Mouse (Mus musculus) midbrain, embryonic 14.5 days (tissue): ENCODE measurements around the gene Srsf1. TPM values are rescaled to one million over a fixed set of nuclear protein-coding genes. Genes with fewer than 3 reads are reported as not detected.

Experiments
- ATAC-seq: fragments of 200-750 bp; cut with Nextera tagmentation; 2 replicates; pipeline ENCODE4 v1.8.0; 2017; ENCODE audit warnings: moderate number of reproducible peaks, moderate library complexity; ENCODE audit not compliant: low FRiP score, low TSS enrichment
- DNase-seq: peaks from one replicate; pipeline ENCODE4 v3.0.0-alpha.2; 2015
- H3K27ac ChIP-seq: fragments of 300-500 bp; sonication (generic); replicated peaks from 2 replicates; pipeline ENCODE4 v1.5.1; 2014; ENCODE audit warnings: mild to moderate bottlenecking, low read depth, low read length, moderate library complexity
- H3K27me3 ChIP-seq: fragments of 300-500 bp; sonication (generic); 2 replicates; pipeline ENCODE4 v1.6.1; 2014; ENCODE audit warnings: low read length, control low read depth, mixed read lengths; ENCODE audit not compliant: control insufficient read depth, insufficient read depth
- H3K36me3 ChIP-seq: fragments of 300-500 bp; sonication (generic); 2 replicates; pipeline ENCODE4 v1.6.1; 2014; ENCODE audit warnings: low read length, control low read depth; ENCODE audit not compliant: control insufficient read depth, insufficient read depth
- H3K4me1 ChIP-seq: fragments of 300-500 bp; sonication (generic); 2 replicates; pipeline ENCODE4 v1.6.1; 2014; ENCODE audit warnings: mild to moderate bottlenecking, antibody characterized with exemption, low read length, control low read depth; ENCODE audit not compliant: control insufficient read depth, insufficient read depth
- H3K4me2 ChIP-seq: fragments of 300-500 bp; sonication (generic); 2 replicates; pipeline ENCODE4 v1.6.1; 2014; ENCODE audit warnings: mild to moderate bottlenecking, low read length, moderate library complexity
- H3K4me3 ChIP-seq: fragments of 300-500 bp; sonication (generic); replicated peaks from 2 replicates; pipeline ENCODE4 v1.5.1; 2014; ENCODE audit warnings: low read depth, low read length
- H3K9ac ChIP-seq: fragments of 300-500 bp; sonication (generic); replicated peaks from 2 replicates; pipeline ENCODE4 v1.6.1; 2014; ENCODE audit warnings: mild to moderate bottlenecking, low read length, moderate library complexity
- H3K9me3 ChIP-seq: fragments of 300-500 bp; sonication (generic); 2 replicates; pipeline ENCODE4 v1.6.1; 2016; ENCODE audit warnings: low read length, control low read depth, mixed read lengths; ENCODE audit not compliant: control insufficient read depth
- WGBS: fragments of 180-500 bp; shearing (Covaris S2); extraction: QIAGEN DNeasy Blood & Tissue Kit; methylation state at CpG from one replicate; pipeline ENCODE4 v1.1.7; 2014; 5-methylcytosine and 5-hydroxymethylcytosine counted together
- polyA plus RNA-seq: library from polyadenylated mRNA; unstranded; fragments of >200 nt; fragmentation: Nextera tagmentation; extraction: Ambion mirVana; gene quantifications from 2 replicates; pipeline ENCODE4 v1.2.1, GENCODE M21; 2014

Gene Srsf1
- polyA plus RNA-seq, 1 experiment from 2014 or later, result 342 TPM

- WGBS, result 91% methylated on average over 11 of the region's 11 CpGs
- no peak for ATAC-seq
- H3K4me1 ChIP-seq, result peaks cover 12% of the 10 kb centered on the region; the same call in 1 of the 2 replicates
- H3K36me3 ChIP-seq, result no peaks in the 10 kb centered on the region
- no peaks in the 10 kb centered on the region for H3K9me3 ChIP-seq
- H3K27ac ChIP-seq, result no peak overlapping the region
- H3K4me3 ChIP-seq, result no peak overlapping the region
- DNase-seq, result no peak
- H3K4me2 ChIP-seq, result no peak overlapping the region
- H3K9ac ChIP-seq, result no peak overlapping the region
- no peaks in the 10 kb centered on the region for H3K27me3 ChIP-seq
Measured at GRCm38 (mm10) chr11:88012621-88013244, 34.4 kb upstream of the Srsf1 start.

DNA sequence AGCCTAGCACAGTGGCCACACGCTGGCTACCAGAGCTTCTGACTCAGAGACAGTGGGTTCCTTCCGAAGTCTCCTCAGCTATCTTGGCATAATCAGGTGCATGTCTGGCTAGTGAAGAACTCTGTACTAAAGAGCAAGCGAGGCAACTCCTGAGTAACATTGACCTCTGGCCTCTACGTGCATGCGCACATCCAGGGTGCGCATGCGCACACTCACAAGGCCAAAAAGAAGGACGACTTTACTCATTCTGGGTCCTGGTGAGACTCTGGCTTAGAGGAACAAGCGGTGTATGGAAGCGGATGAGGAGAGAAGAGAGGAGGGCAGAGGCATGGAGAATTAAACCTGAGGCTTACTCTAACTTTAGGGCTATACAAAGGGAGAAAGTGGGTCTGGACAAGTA, 33.5 kb upstream of the Srsf1 start:
- no peaks in the 10 kb centered on the region for H3K27me3 ChIP-seq
- H3K4me1 ChIP-seq, result peaks cover 12% of the 10 kb centered on the region; the same call in 1 of the 2 replicates
- H3K4me2 ChIP-seq, result no peak overlapping the region
- no peaks in the 10 kb centered on the region for H3K36me3 ChIP-seq
- 90% methylated on average over 10 of the region's 10 CpGs for WGBS
- no peak overlapping the region for H3K27ac ChIP-seq
- no peaks in the 10 kb centered on the region for H3K9me3 ChIP-seq
- DNase-seq (no peak), ATAC-seq (no peak)
- no peak overlapping the region for H3K9ac ChIP-seq
- H3K4me3 ChIP-seq, result no peak overlapping the region

GRCm38 (mm10) chr11:88015161-88015560, 32.0 kb upstream of the Srsf1 start:
- H3K4me3 ChIP-seq, result no peak overlapping the region
- no peaks in the 10 kb centered on the region for H3K27me3 ChIP-seq
- H3K4me1 ChIP-seq, result peaks cover under 1% of the 10 kb centered on the region; the same call in 1 of the 2 replicates
- H3K9me3 ChIP-seq, result no peaks in the 10 kb centered on the region
- no peak overlapping the region for H3K4me2 ChIP-seq
- peak; percentile 25 for DNase-seq
- no peak overlapping the region for H3K9ac ChIP-seq
- 83% methylated on average over 11 of the region's 11 CpGs for WGBS
- H3K36me3 ChIP-seq, result no peaks in the 10 kb centered on the region
- no peak for ATAC-seq
- no peak overlapping the region for H3K27ac ChIP-seq

- Histone ChIP-seq H3K4me1 (no peaks in the 10 kb centered on the region), H3K36me3 (no peaks in the 10 kb centered on the region), H3K4me3 (no peak overlapping the region), H3K4me2 (no peak overlapping the region), H3K9me3 (no peaks in the 10 kb centered on the region), H3K27ac (no peak overlapping the region), H3K9ac (no peak overlapping the region), H3K27me3 (no peaks in the 10 kb centered on the region)
- ATAC-seq, result no peak
- 91% methylated on average over 6 of the region's 6 CpGs for WGBS
- no peak for DNase-seq
Measured at GRCm38 (mm10) chr11:88015795-88016194, 31.4 kb upstream of the Srsf1 start.

GRCm38 (mm10) chr11:88023933-88024332, 23.2 kb upstream of the Srsf1 start:
- H3K27me3 ChIP-seq, result no peaks in the 10 kb centered on the region
- no peak overlapping the region for H3K27ac ChIP-seq
- DNase-seq (no peak), ATAC-seq (no peak)
- no peaks in the 10 kb centered on the region for H3K36me3 ChIP-seq
- no peak overlapping the region for H3K4me3 ChIP-seq
- WGBS, result 95% methylated on average over 2 of the region's 2 CpGs
- H3K4me2 ChIP-seq, result no peak overlapping the region
- H3K9ac ChIP-seq, result no peak overlapping the region
- H3K9me3 ChIP-seq, result no peaks in the 10 kb centered on the region
- H3K4me1 ChIP-seq, result 0 out of 2 replicates have a peak, but pooled peaks cover 8% of the 10 kb centered on the region

DNA sequence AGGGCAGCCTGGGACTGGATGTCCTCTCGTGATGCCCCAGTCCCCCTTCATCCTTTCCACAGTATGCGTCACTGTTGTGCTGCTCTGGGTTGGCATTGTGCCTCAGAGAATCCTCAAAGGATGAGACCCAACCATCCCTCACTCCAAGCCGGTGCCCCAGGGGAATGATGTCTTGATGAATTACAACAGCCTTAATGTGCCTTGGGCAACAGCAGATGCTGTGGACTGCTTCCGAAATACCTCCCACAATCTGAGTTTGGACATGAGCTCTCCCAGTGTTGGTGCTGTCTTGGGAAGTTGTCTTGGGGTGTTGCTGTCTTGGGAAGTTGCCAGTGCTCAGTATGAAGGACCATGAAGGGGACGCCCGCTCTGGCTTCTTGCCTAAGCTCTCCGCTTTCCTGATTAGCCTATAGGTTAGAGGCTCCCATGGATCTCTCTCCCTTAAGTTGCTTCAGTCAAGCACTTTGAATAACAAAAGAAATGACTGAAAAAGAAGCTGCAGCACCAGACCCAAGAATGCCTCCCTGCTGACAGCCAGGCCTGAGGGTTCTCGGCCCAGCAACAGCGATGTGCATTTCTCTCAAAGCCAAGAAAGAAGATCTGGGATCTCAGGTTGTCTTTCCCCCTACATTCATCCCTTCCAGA, 19.7 kb upstream of the Srsf1 start:
- H3K9me3 ChIP-seq, result no peaks in the 10 kb centered on the region
- H3K27me3 ChIP-seq, result no peaks in the 10 kb centered on the region
- no peak overlapping the region for H3K4me3 ChIP-seq
- 0 out of 2 replicates have a peak, but pooled peaks cover 8% of the 10 kb centered on the region for H3K4me1 ChIP-seq
- no peaks in the 10 kb centered on the region for H3K36me3 ChIP-seq
- peak; percentile 39 for DNase-seq
- H3K4me2 ChIP-seq, result no peak overlapping the region
- H3K27ac ChIP-seq, result no peak overlapping the region
- no peak for ATAC-seq
- H3K9ac ChIP-seq, result no peak overlapping the region
- 45% methylated on average over 9 of the region's 9 CpGs for WGBS

DNA sequence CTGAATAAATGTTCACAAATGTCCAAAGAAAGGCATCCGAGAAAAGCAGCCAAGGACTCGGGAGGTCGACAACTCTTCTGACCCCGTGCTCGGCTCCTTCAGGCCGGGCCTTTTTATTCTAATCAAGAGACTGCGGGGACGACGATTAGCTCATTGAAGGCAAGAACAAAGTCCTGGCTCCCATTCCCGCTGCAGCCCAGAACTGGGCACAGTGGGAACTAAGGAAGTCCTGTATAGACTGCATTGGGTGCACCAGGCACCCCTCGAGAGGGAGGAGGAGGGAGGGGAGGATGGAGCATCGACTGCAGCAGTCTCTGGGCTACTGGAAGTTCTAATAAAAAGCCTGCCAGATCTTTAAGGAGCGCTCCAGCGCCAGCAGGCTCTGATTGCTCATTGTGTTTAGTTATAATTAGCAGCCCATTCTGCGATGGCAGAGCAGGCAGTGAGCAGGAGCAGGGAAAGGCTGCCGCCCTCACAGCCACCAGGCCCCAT, 18.9 kb upstream of the Srsf1 start:
- H3K9me3 ChIP-seq, result no peaks in the 10 kb centered on the region
- no peak overlapping the region for H3K4me3 ChIP-seq
- ATAC-seq, result no peak
- WGBS, result 11% methylated on average over 16 of the region's 16 CpGs
- H3K36me3 ChIP-seq, result no peaks in the 10 kb centered on the region
- H3K27me3 ChIP-seq, result no peaks in the 10 kb centered on the region
- H3K9ac ChIP-seq, result no peak overlapping the region; the same call in 1 of the 2 replicates
- peak; percentile 25 for DNase-seq
- H3K4me2 ChIP-seq, result no peak overlapping the region
- 0 out of 2 replicates have a peak, but pooled peaks cover 8% of the 10 kb centered on the region for H3K4me1 ChIP-seq
- 0 out of 2 replicates have a peak overlapping the region, but pooled peaks have one; percentile 26 for H3K27ac ChIP-seq

DNA sequence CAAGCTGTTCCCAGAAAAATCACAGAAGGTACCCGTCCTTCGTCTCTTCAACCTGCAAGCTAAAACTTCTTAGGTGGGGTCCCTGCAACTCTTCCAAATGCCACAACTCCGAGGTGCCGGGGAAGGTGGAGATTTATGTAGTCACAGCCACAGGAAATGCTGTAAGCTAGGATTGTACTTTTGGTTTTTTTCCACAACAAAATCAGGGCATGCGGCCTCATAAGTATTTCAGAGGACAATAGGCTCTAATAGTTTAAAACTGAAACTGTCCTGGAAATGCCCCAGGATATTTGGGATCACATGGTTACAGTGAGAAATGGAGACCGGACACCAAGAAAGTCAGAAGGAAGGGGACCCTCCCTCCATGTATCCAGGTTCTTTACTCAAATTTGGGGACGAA, 17.0 kb upstream of the Srsf1 start:
- Histone ChIP-seq H3K4me1 (0 out of 2 replicates have a peak, but pooled peaks cover 8% of the 10 kb centered on the region), H3K9ac (no peak overlapping the region), H3K9me3 (no peaks in the 10 kb centered on the region), H3K27me3 (no peaks in the 10 kb centered on the region), H3K36me3 (no peaks in the 10 kb centered on the region), H3K4me2 (no peak overlapping the region), H3K27ac (no peak overlapping the region), H3K4me3 (no peak overlapping the region)
- ATAC-seq, result no peak
- 90% methylated on average over 7 of the region's 7 CpGs for WGBS
- no peak for DNase-seq

- H3K27ac ChIP-seq, result no peak overlapping the region
- no peak overlapping the region for H3K4me2 ChIP-seq
- no peaks in the 10 kb centered on the region for H3K27me3 ChIP-seq
- H3K4me3 ChIP-seq, result no peak overlapping the region
- H3K9me3 ChIP-seq, result no peaks in the 10 kb centered on the region
- H3K4me1 ChIP-seq, result 0 out of 2 replicates have a peak, but pooled peaks cover 8% of the 10 kb centered on the region
- ATAC-seq (no peak), DNase-seq (no peak)
- no peaks in the 10 kb centered on the region for H3K36me3 ChIP-seq
- WGBS, result 95% methylated on average over 2 of the region's 2 CpGs
- no peak overlapping the region for H3K9ac ChIP-seq
Measured at GRCm38 (mm10) chr11:88030836-88031235, 16.3 kb upstream of the Srsf1 start.
